Mouse (Mus musculus) spleen, postnatal 10 days (tissue): Measurements from ENCODE around the gene Srsf1.
"Not testable (repeated sequence)": the region's sequence is repeated elsewhere in the genome, so short reads cannot be mapped to it uniquely, and the experiment has no call there.

Experiments used
- DNase-seq, 2 experiments: peaks; one replicate each; pipeline ENCODE4 v3.0.0; 2021 to 2022; ENCODE audit warnings: low spot score in 2 of 2

Srsf1 gene

DNA sequence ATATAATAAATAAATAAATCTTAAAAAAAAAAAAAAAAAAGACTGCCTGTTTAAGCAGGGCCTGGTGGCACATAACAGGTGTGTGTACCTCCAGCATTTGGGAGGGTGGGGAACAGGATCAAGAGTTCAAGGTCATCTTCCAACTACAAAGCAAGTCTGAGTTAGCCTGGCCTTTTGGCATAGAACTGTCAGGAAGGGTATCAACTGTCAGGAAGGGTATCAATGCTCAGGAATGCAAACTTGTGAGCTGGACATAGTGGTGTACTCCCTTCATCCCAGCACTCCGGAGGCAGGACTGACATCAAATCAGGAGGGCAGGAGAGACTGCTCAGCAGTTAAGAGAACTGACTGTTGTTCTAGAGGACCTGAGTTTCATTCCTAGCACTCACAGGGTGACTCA, 8.1 kb upstream of the Srsf1 start:
- DNase-seq: no peak

DNA sequence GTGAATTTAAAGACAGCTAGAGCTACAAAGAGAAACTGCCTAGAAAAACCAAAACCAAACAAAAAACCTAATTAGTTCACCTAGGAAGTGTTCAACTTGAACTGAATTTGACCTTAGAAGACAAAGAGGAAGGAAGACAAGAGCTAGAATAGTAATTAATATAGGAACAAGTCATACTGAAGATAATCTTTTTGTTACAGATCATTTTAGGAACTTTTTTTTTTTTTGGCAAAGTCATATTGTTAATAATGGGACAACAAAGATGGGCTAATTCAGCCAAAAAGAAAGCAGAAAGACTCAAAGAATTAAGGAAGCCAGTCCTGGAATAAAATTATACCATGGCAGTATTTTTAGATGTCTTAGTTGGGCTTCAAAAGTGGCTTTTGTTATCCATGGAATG, 2.9 kb upstream of the Srsf1 start:
- DNase-seq: no peak

DNA sequence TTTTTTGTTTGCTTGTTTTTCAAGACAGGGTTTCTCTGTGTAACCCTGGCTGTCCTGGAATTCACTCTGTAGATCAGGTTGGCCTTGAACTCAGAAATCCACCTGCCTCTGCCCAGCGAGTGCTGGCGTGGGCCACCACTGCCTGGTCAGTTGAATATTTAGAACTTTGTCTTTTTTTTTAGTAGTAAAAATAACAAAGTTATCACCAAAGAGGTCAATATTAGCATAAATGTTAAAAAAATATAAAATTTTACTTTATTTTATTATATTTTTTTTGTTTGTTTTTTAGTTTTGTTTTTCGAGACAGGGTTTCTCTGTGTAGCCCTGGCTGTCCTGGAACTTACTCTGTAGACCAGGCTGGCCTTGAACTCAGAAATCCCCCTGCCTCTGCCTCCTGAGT, 2.0 kb upstream of the Srsf1 start:
- not testable (repeated sequence) for DNase-seq

DNA sequence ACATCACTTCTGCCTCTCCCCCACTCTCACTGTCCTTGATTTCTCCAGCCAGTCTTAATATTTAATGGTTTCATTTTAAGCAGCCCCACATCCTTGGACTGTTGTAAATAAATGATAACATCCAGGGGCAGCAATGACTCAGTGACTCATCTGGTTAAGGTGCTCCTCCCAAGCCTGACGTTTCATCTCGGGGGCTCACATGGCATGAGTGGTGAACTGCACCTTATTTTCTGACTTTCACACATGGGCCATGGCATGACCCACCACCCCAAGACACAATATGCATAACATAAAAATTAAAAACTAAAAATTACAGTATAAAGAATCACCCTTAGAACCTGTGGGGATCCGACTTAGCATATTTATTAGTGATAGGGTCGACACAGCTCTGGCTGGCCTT, 1.3 kb upstream of the Srsf1 start:
- DNase-seq: peak; percentile 35 to 41

DNA sequence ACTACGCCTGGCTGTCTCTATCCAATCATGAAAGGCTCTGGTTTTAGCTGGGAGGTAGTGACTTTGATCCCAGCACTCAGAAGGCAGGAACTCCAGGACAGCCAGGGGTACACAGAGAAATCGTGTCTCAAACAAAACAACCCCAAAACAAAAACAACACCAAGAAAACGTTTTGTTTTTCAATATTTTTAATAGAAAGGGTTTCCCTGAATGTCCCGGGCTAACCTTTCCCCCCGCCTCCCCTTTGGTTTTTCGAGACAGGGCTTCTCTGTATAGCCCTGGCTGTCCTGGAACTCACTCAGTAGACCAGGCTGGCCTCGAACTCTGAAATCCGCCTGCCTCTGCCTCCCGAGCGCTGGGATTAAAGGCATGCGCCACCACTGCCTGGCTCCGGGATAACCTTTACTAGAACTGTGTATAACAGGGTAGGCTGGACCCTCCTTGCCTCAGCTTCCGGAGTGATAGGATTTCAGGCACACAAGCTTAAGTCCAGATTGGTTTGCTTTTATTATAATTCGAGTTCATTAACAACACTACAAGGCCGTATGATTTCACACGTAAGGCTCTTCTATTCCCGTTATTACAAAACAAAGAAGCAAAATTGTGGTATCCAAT, 743 bp upstream of the Srsf1 start:
- DNase-seq: peak; percentile 59 to 60

- peak; percentile 77 to 85 for DNase-seq
These were observed 828 bp downstream of the Srsf1 start for GRCm38 (mm10) chr11:88047871-88048531.

DNA sequence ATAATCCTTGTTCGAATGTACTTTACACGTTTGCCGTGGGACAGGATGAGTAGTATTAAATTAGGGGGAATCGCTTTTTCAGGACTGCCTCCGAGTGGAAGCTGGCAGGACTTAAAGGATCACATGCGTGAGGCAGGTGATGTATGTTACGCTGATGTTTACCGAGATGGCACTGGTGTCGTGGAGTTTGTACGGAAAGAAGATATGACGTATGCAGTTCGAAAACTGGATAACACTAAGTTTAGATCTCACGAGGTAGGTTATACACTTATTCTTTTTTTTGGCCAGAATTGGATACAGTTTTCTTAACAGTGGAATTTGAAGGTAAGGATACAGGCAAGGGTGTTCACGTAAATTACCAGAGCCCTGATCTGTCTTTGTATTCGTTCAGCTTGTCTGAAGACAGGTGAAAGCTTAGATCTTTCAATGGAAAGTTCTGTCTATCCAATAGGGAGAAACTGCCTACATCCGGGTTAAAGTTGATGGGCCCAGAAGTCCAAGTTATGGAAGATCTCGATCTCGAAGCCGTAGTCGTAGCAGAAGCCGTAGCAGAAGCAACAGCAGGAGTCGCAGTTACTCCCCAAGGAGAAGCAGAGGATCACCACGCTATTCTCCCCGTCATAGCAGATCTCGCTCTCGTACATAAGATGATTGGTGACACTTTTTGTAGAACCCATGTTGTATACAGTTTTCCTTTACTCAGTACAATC, 1.9 kb downstream of the Srsf1 start:
- DNase-seq: peak; percentile 38 to 43

- DNase-seq: no peak
These were observed 2.6 kb downstream of the Srsf1 start for GRCm38 (mm10) chr11:88049732-88050131.

- no peak for DNase-seq
These were observed 5.5 kb downstream of the Srsf1 start for GRCm38 (mm10) chr11:88052638-88053037.

DNA sequence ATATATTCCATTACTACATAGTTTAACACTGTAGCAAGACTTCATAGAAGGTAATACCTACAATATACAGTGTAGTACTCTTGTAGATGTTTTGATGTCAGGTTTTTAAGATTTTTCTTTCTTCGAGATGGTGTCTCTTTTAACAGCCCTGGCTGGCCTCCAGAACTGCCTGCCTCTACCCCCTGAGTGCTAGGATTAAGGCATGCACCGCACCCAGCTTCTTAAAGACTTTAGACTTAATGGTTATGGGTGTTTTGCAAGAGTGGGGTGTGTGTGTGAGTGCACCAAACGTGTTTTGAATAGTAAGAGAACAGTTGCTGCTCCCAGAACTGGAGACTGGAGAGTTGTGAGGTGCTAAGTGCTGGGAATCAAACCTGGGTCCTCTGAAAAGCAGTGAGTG, 6.6 kb downstream of the Srsf1 start:
- no peak for DNase-seq

DNA sequence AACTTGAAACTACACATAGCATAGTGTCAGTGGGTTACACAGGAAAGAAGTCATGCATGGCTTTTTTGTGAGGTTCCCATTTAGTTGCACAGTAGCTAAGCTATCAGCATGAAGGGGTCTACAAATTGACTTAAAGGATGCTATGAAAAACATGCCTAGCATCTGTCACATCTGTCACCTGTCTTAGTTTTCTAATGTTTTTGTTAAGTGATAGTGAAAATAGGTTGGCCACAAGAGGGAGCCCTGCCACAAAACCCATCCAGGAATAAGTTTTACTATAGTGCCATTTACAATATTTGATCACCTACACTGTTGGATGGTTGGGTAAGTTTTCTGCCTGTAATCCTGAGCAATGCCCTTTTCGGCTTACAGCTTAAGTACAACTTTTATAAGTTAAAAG, 7.4 kb downstream of the Srsf1 start:
- peak; percentile 43 to 75 for DNase-seq

GRCm38 (mm10) chr11:88055777-88056176, 8.6 kb downstream of the Srsf1 start:
- no peak for DNase-seq

GRCm38 (mm10) chr11:88057788-88058187, 10.6 kb downstream of the Srsf1 start:
- DNase-seq: no peak

DNA sequence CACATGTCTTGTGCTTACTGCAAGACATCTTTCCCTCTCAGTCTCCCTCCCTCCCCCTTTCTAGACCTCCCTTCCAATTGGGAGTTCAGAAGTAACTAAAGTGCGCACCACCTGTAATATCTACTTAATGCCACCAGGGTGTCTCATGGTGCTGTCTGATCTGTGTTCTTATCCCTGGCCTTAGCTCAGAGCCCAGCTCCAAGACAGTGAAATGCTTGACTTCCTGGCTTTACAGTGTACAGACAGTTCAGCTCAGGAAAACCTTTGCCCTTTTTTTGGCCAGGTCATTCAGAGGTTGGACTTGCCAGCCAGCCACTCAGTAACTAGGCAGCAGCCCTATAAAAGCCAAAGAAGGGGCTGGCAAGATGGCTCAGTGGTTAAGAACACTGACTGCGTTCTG, 12.0 kb downstream of the Srsf1 start:
- peak in 1 of 2 experiments; percentile 44 for DNase-seq

DNA sequence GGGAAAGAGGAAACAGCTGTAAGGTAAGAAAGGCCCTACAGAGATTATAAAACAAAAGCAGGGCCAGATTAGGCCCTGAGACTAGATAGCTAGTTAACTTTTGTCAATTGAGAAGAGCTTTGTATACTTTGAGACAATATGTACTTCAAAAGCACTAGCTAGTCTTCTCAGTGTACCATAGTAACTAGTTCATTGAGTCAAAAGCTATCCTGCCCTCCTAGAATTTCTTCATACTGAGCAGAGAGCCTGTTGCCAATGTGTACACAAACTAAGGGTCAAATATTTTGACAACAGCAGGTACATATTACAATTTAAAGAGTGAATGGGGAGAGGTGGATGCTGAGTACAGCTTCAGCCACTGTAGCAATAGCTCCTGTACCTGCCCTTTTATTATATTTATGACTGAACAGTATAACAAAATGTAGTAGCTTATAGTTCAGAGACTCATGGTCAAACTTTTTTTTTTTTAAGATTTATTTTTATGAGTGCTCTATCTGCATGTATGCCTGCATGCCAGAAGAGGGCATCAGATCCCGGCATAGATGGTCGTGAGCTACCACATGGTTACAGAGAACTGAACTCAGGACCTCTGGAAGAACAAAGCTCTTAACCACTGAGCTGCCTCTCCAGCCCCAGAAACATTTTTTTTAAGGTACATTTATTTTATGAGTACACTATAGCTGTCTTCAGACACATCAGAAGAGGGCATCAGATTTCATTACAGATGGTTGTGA, 14.9 kb downstream of the Srsf1 start:
- DNase-seq: no peak

DNA sequence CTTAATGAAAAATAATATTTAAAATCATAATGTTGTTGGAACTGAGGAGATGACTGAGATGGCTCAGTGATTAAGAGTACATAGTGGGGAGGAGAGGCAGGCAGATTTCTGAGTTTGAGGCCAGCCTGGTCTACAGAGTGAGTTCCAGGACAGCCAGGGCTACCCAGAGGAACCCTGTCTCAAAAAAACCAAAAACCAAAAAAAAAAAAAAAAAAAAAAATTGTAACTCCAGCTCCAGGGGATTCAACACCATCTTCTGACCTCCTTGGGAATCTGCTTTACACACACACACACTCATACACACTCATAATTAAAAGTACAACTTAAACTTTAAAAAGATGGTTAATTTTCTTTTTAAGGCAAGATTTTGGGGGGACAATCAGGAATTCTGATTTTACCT, 18.6 kb downstream of the Srsf1 start:
- DNase-seq: no peak

- DNase-seq: peak in 1 of 2 experiments; percentile 31
These were observed 20.0 kb downstream of the Srsf1 start for GRCm38 (mm10) chr11:88067191-88067585.

DNA sequence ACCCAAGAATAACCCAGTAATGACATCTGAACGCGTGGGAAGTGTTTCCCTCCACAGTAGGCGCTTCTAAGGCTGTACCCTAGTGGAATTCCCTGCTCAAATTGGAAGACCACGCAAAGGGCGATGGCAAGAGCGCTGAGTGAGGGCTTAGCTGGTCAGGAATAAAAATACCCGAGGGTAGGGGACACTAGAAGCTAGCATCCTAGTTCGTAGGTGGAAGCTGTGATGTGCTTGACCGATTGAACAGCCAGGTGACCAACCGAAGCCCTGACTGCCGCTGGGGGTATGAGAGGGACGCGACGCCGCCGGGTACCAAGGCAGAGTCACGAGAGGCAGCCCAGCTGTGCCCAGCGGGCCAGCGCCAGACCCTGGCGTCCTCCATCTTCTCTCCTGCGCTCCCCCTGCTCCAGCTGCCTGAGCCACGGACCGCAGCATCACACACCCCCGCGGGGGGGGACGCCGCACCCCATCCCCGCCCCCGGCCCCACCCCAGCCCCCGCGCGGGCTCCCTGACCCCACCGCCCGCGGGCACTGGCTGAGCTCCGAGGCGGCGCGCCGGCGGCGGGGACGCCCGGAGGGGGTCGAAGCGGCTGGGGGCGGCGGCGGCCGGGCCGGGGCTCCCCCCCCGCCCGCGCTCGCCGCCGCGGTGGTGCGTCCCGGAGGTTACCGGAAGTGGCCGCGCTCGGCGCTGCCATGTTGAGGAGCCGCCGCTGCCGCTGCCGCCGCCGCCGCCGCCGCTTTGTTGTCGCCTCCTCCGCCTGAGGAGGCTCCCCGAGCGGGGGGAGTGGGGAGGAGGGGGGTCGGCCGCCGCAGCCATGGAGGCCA, 20.6 kb downstream of the Srsf1 start, which contains the start of gene Vezf1:
Gene Vezf1 (plus strand): TSS at position 694 of the 825 bp plus-strand sequence.
- peak; percentile 81 to 89 for DNase-seq

DNA sequence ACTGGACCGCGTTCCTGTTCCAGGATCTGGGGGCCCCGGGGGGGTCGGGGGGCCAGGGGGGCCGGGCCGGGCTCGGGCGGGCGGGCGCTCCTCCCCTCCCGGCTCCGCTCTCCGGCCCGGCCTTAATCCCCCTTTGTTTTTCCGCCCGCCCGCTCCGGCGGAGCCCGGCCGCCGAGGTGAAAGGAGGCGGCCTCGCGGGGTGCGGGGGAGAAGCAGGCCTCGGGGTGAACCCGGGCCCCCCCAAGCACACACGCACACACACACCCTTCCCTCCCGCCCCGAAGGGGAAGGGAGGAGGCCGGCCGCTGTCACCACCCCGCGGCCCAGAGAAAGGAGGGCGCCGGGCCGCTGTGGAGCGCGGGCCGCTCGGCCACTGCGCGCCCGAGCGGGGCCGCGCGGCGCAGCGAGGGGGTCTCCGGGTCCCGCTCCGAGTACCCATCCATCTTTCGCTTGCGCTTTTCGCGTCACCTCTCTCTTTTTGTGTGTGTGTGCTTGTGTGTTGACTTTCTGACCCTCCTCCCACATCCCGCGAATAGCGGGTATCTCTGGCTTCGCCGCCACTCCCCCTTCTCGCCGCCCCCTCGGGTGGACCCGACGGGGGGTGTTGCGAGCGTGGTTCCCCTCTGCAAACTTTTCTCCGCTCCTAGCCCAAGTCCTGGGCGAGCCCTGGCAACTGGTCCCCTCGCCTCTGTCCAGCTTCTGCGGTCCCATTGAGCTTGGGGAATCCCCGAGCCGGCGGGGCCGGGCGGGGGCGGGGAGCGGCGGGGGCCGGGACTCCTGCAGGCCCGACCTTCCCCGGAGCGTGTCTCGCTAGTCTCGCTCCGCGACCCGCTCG, 21.5 kb downstream of the Srsf1 start:
- DNase-seq: peak; percentile 71 to 75

DNA sequence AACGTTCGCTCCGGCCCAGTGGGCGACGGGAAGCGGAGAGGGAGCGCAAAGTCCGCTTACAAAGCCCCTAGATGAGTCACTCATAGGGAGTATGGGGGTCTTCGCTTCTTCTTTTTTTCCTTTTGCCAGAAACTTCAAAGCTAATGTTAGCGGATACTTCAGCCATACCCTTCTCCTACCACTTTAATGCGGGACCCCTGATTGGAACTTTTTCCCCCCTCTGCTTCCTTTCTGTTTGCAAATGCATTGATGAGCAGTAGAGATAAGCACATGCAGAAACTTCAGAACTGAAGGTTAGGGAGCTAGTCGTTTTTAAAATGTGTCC, 22.0 kb downstream of the Srsf1 start:
- DNase-seq: no peak

- no peak for DNase-seq
These were observed 23.2 kb downstream of the Srsf1 start for GRCm38 (mm10) chr11:88070392-88070791.
